Mouse (Mus musculus): ENCODE measurements around the gene Lin7c. TPM values are rescaled to one million over a fixed set of nuclear protein-coding genes. Genes with fewer than 3 reads are reported as not detected.

Lin7c gene
- polyA plus RNA-seq (2014; fragmentation: Illumina TruSeq; extraction: RNeasy Lipid Tissue Mini Kit (QIAGEN cat#74804); ENCODE audit: low read depth, low replicate concordance): 50.6 TPM

GRCm38 (mm10) chr2:109890597-109890996, at the start of gene Lin7c:
Gene Lin7c, plus strand, starts transcription at chr2:109890853.

GRCm38 (mm10) chr2:109917496-109918413, 27.1 kb downstream of the Lin7c start, which contains the start of gene Lgr4:
Gene Lgr4, plus strand, starts transcription at chr2:109917647.

Other genes starting within 250 kb of the Lin7c start
- gene Bdnf, start 216.2 kb upstream of the Lin7c start, polyA plus RNA-seq (2014; fragmentation: Illumina TruSeq; extraction: RNeasy Lipid Tissue Mini Kit (QIAGEN cat#74804); ENCODE audit: low read depth, low replicate concordance): 0.07 TPM
- gene Lgr4, start 26.8 kb downstream of the Lin7c start, polyA plus RNA-seq (2014; fragmentation: Illumina TruSeq; extraction: RNeasy Lipid Tissue Mini Kit (QIAGEN cat#74804); ENCODE audit: low read depth, low replicate concordance): 8.5 TPM
- gene Ccdc34, start 127.0 kb downstream of the Lin7c start, polyA plus RNA-seq (2014; fragmentation: Illumina TruSeq; extraction: RNeasy Lipid Tissue Mini Kit (QIAGEN cat#74804); ENCODE audit: low read depth, low replicate concordance): 93.5 TPM

All from testis, adult 10 weeks (tissue).